Mouse (Mus musculus) liver, adult 2 months (tissue): ENCODE data around the gene Gm10662.
"Not testable (repeated sequence)": the region's sequence is repeated elsewhere in the genome, so short reads cannot be mapped to it uniquely, and the experiment has no call there.

ENCODE experiments used
- CTCF ChIP-seq: fragments of 200-500 bp; IDR thresholded peaks from 2 replicates; pipeline ENCODE4 v1.5.1; 2011; ENCODE audit warnings: low read depth, low read length, control low read depth
- POLR2A ChIP-seq: fragments of 200-500 bp; IDR thresholded peaks from 2 replicates; pipeline ENCODE4 v1.6.1; 2011; ENCODE audit warnings: low read length, control low read depth; ENCODE audit not compliant: insufficient read depth; ENCODE audit errors: extremely low read depth

DNA sequence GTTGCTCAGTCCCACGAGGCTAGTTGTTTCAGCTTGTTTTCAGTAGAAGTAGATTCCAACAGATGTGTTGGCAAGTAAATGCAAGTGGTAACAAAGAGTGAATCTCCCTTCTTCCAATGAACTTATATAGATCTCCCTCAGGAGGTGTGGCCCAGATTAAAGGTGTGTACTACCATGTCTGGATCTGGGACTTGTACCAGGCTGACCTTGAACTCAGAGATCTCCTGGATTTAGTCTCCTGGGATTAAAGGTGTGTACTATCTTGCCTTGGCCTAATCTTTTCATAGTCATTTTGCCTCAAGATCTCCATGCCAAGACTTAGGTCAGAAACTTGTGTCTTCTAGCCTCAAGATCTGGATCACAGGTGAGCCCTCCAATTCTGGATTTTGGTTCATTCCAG lies at the start of gene Gm10662:
- not testable (repeated sequence) for TF ChIP-seq CTCF, POLR2A
